Mouse (Mus musculus): ENCODE results near the gene Ilvbl.
"Not testable (repeated sequence)": the region's sequence is repeated elsewhere in the genome, so short reads cannot be mapped to it uniquely, and the experiment has no call there.

Gene Ilvbl

DNA sequence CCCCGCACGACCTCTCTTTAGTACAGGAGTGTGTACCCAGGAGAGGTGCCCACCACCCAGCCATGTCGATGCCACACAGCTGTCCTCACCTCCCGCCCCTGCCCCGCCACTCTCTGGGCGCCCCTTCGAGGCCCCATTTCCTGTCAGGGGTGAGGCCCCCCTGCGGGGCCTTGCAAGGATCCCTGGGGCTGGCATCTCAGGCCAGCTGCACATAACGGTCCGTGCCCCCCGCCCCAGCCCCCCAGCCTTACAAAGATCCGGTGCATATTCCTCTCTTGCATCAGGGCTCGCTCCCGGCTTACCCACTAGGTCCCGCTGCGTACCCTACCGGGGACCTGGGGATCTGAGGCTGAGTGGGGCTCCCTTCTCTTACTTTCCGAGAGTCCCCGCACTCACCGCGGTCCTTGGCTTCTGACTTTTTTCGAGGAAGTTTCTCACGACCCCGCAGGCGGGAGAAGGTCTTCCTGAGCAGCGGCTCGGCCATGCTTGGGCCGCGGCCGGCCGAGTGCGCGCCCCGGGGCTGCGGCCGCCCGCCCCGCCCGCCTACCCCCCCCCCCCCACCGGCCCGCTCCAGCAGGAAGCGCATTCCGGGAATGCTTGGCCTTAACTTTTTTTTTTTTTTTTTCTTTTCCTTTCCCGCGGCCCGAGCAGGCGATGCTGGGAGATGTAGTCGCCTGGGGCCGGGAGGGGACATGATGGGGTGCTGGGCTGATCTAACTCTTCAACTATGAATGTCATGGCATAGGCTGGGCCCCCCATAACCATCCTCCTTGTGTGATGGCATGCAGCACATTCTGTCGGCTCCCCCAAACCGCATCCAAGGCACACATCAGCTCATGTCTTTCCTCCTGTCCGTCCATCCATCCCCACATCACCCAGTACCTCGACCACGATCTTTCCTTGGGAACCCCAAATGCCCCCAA lies 17.5 kb downstream of the Ilvbl start, which contains the start of gene Syde1:
Syde1 (minus strand) TSS at position 559 of the 923 bp plus-strand sequence.
- peak in 1 of 2 experiments; percentile 23 for DNase-seq

GRCm38 (mm10) chr10:78592856-78593379 lies 18.8 kb downstream of the Ilvbl start:
- DNase-seq: no peak

DNA sequence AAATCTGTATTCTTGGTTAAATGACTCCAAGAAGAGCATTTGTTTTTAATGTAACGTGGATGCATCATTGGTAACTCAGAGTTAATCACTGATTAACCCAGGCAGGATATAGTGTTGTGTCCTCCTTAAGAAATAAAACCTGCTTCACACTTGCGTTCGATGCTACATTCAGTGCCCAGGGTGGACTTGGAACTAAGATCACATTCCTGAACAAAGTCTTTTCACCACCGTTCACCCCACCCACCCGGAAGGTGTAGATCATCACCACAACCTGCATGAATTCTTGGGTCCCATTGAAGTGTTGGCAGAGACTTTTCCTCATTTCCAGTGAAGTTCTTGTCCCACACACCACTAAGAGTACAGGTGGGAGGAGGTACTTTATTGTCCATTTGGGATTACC lies 19.6 kb downstream of the Ilvbl start:
- DNase-seq: no peak

DNA sequence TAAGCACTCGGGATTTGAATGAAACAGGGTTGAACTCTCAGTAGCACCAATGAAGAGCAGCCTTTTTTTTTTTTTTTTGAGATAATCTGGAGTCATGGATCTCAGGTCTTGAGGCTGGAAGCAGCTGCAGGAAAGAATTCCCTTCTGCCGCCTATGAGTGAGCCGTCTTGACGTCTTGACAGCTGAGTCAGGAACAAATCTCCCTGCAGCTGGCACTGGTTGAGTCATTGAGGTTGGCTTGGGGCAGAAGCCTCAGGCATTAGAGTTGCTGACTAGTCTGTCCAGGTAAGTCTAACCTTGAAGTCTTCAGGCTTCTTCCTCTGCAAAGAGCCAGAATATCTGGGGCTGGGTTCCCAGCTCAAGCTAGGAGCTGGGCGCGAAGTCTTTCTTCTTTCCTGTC lies 20.0 kb downstream of the Ilvbl start:
- no peak for DNase-seq

- no peak for DNase-seq
Observed at GRCm38 (mm10) chr10:78594566-78594965, 20.4 kb downstream of the Ilvbl start.

DNA sequence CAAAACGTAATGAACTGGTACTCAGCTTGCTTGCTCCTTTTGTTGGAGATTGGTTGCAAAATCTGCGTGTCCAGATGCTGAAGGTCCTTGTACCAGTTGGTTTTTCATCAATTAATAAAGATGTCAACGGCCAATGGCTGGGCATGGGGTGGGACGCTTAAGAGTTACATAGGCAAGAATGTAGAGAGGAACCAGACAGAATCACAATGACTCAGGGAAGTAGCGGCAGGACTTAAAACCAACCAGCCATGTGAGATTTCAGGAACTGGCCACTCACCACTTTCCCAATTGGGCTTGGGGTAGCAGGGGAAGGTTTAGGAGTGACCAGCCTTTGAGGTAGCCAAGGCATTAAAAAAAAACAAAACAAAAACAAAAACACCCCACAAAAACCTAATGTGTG lies 25.7 kb downstream of the Ilvbl start:
- no peak for DNase-seq

GRCm38 (mm10) chr10:78605080-78605479 lies 30.9 kb downstream of the Ilvbl start:
- peak; percentile 65 to 68 for DNase-seq

- DNase-seq: no peak
Observed at GRCm38 (mm10) chr10:78607602-78608001, 33.5 kb downstream of the Ilvbl start.

DNA sequence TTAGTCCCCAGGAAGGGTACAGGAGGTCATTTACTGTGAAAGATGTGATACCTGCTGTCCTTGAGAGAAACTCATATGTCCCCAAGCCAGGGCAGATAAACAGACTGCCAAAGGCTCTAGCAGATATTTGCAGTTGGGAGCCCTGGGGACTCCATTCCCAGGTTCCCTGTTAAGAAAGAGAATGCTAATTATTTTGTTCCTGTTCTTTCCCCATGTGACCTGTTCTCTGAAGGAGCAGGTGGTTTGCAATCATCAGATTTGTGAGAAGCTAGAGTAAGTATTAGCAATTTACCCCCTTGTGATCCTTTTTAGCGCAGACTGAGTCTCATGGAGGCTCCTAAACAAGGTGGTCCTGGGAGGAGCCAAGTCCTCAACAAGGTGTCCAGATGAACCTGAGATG lies 43.8 kb downstream of the Ilvbl start, which contains the start of gene Olfr1357:
Olfr1357 (minus strand) TSS at position 101 of the 400 bp plus-strand sequence.
- DNase-seq: no peak

DNA sequence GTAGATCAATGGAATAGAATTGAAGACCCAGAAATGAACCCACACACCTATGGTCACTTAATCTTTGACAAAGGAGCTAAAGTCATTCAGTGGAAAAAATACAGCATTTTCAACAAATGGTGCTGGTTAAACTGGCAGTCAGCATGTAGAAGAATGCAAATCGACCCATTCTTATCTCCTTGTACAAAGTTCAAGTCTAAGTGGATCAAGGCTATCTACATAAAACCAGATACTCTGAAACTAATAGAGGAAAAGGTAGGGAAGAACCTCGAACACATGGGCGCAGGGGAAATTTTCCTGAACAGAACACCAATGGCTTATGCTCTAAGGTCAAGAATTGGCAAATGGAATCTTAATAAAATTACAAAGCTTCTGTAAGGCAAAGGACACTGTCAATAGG lies 49.0 kb downstream of the Ilvbl start:
- not testable (repeated sequence) for DNase-seq

DNA sequence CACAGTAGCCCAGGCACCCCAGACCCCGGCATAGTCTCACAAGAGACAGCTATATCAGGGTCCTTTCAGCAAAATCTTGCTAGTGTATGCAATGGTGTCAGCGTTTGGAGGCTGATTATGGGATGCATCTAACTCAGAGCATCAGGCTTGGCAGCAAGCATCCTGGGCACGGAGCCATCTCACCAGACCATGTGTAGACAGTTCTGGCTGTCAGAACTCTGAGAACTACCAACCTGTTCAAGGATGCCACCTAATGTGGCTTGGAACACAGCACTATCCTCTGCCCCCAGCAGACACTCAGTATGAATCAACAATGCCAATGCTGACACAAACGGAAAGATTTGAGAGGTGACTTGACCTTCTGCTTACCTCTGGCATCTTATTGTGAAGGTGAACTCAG lies 56.0 kb downstream of the Ilvbl start:
- peak; percentile 62 to 68 for DNase-seq

DNA sequence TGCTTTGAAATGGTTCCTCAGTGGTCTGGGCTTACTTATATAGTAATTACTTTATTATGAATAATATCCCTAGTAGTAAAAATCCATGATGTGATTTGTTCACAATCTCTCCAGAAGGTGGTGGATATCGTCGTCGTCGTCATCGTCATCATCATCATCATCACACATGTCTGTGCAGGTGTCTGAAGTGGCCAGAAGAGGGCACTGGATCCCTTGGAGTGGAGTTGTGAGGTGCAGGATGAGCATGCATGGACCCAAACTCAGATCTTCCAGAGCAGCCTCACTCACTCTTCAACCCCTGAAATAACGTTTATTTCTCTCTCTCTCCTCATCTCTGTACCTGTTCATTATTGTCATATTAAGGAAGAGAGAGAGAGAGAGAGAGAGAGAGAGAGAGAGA lies 58.2 kb downstream of the Ilvbl start:
- peak; percentile 29 to 32 for DNase-seq
